In genomic region chr7:114719381-114720131, GRCm38 (mm10) we compare ENCODE assay signal across 7 mouse cellular contexts. TPM values are rescaled to one million over a fixed set of nuclear protein-coding genes. Genes with fewer than 3 reads are reported as not detected.
A peak's percentile ranks its signal among the peaks of the same experiment; 100 is the strongest.
DNase-seq lines count a peak whose midpoint lies in the region; ATAC-seq and TF ChIP-seq lines count a peak whose summit lies in the region.

No protein-coding gene starts in this region.

- no peaks in the 10 kb centered on the region for H3K9me3 ChIP-seq in E14TG2a.4 (ENCODE audit: low read length)
- no peaks in the 10 kb centered on the region for H3K9me3 ChIP-seq in embryonic facial prominence, embryonic 10.5 days
- no peaks in the 10 kb centered on the region for H3K9me3 ChIP-seq in limb, embryonic 10.5 days (replicated peaks)
- H3K9me3 ChIP-seq in midbrain, embryonic 14.5 days (ENCODE audit: control insufficient read depth, low read length): no peaks in the 10 kb centered on the region

- H3K27ac ChIP-seq in embryonic facial prominence, embryonic 10.5 days (replicated peaks): no peak overlapping the region
- no peak overlapping the region for H3K27ac ChIP-seq in limb, embryonic 10.5 days
- no peak overlapping the region for H3K27ac ChIP-seq in midbrain, embryonic 14.5 days (replicated peaks; ENCODE audit: low read depth, low read length)

- H3K36me3 ChIP-seq in E14TG2a.4 (ENCODE audit: insufficient read depth, low read length): no peaks in the 10 kb centered on the region
- no peaks in the 10 kb centered on the region for H3K36me3 ChIP-seq in embryonic facial prominence, embryonic 10.5 days (replicated peaks)
- H3K36me3 ChIP-seq in limb, embryonic 10.5 days: no peaks in the 10 kb centered on the region
- H3K36me3 ChIP-seq in midbrain, embryonic 14.5 days (ENCODE audit: control insufficient read depth, insufficient read depth, low read length): no peaks in the 10 kb centered on the region

- H3K27me3 ChIP-seq in E14TG2a.4 (ENCODE audit: insufficient read depth, low read length): peaks cover 53% of the 10 kb centered on the region
- peaks cover 58% of the 10 kb centered on the region for H3K27me3 ChIP-seq in embryonic facial prominence, embryonic 10.5 days (replicated peaks; ENCODE audit: low read depth, poor library complexity, severe bottlenecking)
- H3K27me3 ChIP-seq in limb, embryonic 10.5 days (ENCODE audit: low read depth, poor library complexity, severe bottlenecking): peaks cover 51% of the 10 kb centered on the region
- peaks cover 28% of the 10 kb centered on the region for H3K27me3 ChIP-seq in midbrain, embryonic 14.5 days (ENCODE audit: control insufficient read depth, insufficient read depth, low read length)

- peak; percentile 75 to 78 for ATAC-seq in hematopoietic stem cell, adult 5-6 weeks (replicated peaks in 1 of 2; ENCODE audit: insufficient read depth in 1 of 2, low FRiP score in 2 of 2, low TSS enrichment in 1 of 2, low read depth in 1 of 2, poor library complexity in 2 of 2, severe bottlenecking in 2 of 2)
- ATAC-seq in midbrain, embryonic 14.5 days (ENCODE audit: low FRiP score, low TSS enrichment): no peak

- peaks cover 26% of the 10 kb centered on the region for H3K4me1 ChIP-seq in E14TG2a.4 (replicated peaks; ENCODE audit: low read depth, low read length)
- peaks cover 28% of the 10 kb centered on the region for H3K4me1 ChIP-seq in embryonic facial prominence, embryonic 10.5 days
- peaks cover 17% of the 10 kb centered on the region for H3K4me1 ChIP-seq in limb, embryonic 10.5 days
- peaks cover 8% of the 10 kb centered on the region; the same call in 1 of the 2 replicates for H3K4me1 ChIP-seq in midbrain, embryonic 14.5 days (ENCODE audit: control insufficient read depth, insufficient read depth, low read length)

- no peak overlapping the region for H3K9ac ChIP-seq in midbrain, embryonic 14.5 days (replicated peaks; ENCODE audit: low read length)

- no peak overlapping the region for H3K4me3 ChIP-seq in E14TG2a.4 (replicated peaks; ENCODE audit: low read length)
- H3K4me3 ChIP-seq in embryonic facial prominence, embryonic 10.5 days: peak overlapping the region; percentile 37
- peak overlapping the region; percentile 15; the same call in 1 of the 2 replicates for H3K4me3 ChIP-seq in limb, embryonic 10.5 days
- 0 out of 2 replicates have a peak overlapping the region, but pooled peaks have one; percentile 2 for H3K4me3 ChIP-seq in midbrain, embryonic 14.5 days (replicated peaks; ENCODE audit: low read depth, low read length)

- TF ChIP-seq CTCF in E14TG2a.4 (conservative IDR thresholded peaks at IDR 0.05; ENCODE audit: low read length): peak; percentile 19; the same call in 1 of the 2 replicates

- peak overlapping the region; percentile 37 for H3K4me2 ChIP-seq in midbrain, embryonic 14.5 days (ENCODE audit: low read length)

- peak; percentile 57 for DNase-seq in R1 (ENCODE audit: low read depth, low spot score)
- DNase-seq in embryonic facial prominence, embryonic 10.5 days (ENCODE audit: low spot score): peak; percentile 61
- DNase-seq in limb, embryonic 10.5 days (ENCODE audit: low spot score): peak; percentile 52
- DNase-seq in midbrain, embryonic 14.5 days: peak; percentile 69
- DNase-seq in urinary bladder, postnatal 14 days (ENCODE audit: low spot score): peak; percentile 58

- WGBS in embryonic facial prominence, embryonic 10.5 days: 3% methylated on average over 17 of the region's 17 CpGs
- 3% methylated on average over 17 of the region's 17 CpGs for WGBS in limb, embryonic 10.5 days
- 4% methylated on average over 17 of the region's 17 CpGs for WGBS in midbrain, embryonic 14.5 days

RNA-seq across cellular contexts. Expression of gene Calcb, which starts 1.1 kb away (rescaled TPM):
- polyA plus RNA-seq in embryonic facial prominence, embryonic 10.5 days (2016; fragmentation: Nextera tagmentation; extraction: Ambion mirVana): not detected in 2 replicates
- not detected in 2 replicates for total RNA-seq in hematopoietic stem cell, adult 5-6 weeks (2017)
- not detected in 2 replicates for polyA plus RNA-seq in limb, embryonic 10.5 days (2016; fragmentation: Nextera tagmentation; extraction: Ambion mirVana)
- not detected in 2 replicates for polyA plus RNA-seq in midbrain, embryonic 14.5 days (2014; fragmentation: Nextera tagmentation; extraction: Ambion mirVana)

RNA-seq across cellular contexts. Expression of gene Insc, which starts 23.9 kb away (rescaled TPM):
- polyA plus RNA-seq in embryonic facial prominence, embryonic 10.5 days (2016; fragmentation: Nextera tagmentation; extraction: Ambion mirVana): 5.5 and 6.4 TPM in 2 replicates
- total RNA-seq in hematopoietic stem cell, adult 5-6 weeks (2017): not detected in 2 replicates
- polyA plus RNA-seq in limb, embryonic 10.5 days (2016; fragmentation: Nextera tagmentation; extraction: Ambion mirVana): 0.08 and 0.85 TPM in 2 replicates
- 1.3 and 1.7 TPM in 2 replicates for polyA plus RNA-seq in midbrain, embryonic 14.5 days (2014; fragmentation: Nextera tagmentation; extraction: Ambion mirVana)
